Comparison of ENCODE assay signal across 26 mouse cellular contexts in the genomic region with DNA sequence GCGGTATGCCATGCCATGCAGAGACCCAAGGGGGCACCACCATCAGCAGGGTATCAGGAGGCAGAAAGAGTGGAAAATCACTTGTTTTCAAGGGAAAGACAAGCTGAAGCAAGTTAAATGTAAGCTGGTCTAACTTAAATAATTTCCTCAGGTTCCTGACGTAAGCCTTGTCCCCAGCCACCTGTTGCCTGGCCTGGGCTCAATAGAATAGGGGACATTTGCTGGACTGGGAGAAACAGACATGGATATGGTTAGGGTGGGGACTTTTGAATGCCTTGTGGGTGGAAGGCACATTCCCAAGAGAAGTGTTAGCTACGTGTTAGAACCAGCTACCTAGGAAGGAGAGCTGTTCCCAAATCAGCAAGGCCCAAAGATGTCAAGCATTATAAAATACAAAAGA.
"Had no signal": no experiment of that assay in that cellular context is flagged by ENCODE, and none has a peak within 500 bp of the region (broad histone marks: within the 10 kb centered on the region; RNA-seq: fewer than 3 reads in every experiment).

No protein-coding gene starts in this region.

- H3K27me3 ChIP-seq: heart, embryonic 12.5 days; hindbrain, embryonic 12.5 days; intestine, embryonic 15.5 days; limb, embryonic 12.5 days had no signal

- H3K4me1 ChIP-seq: heart, embryonic 10.5 days; heart, embryonic 12.5 days; hindbrain, embryonic 10.5 days; hindbrain, embryonic 12.5 days; intestine, embryonic 15.5 days; limb, embryonic 10.5 days; limb, embryonic 12.5 days had no signal

- H3K9ac ChIP-seq: heart, embryonic 12.5 days; hindbrain, embryonic 12.5 days; hindbrain, embryonic 14.5 days; intestine, embryonic 15.5 days; limb, embryonic 12.5 days had no signal

- H3K27ac ChIP-seq: gastrocnemius, adult 2 months; heart, embryonic 10.5 days; hindbrain, embryonic 10.5 days; hindbrain, embryonic 12.5 days; hindbrain, embryonic 14.5 days; intestine, embryonic 15.5 days; left cerebral cortex, adult 2 months; limb, embryonic 10.5 days; limb, embryonic 12.5 days had no signal

- H3K9me3 ChIP-seq: heart, embryonic 10.5 days; heart, embryonic 12.5 days; hindbrain, embryonic 12.5 days; intestine, embryonic 15.5 days; limb, embryonic 10.5 days; limb, embryonic 12.5 days had no signal

- ATAC-seq: hindbrain, embryonic 16.5 days; inflammation-experienced regulatory T-cells, adult 6 months; intestine, embryonic 15.5 days; intestine, postnatal 0 days had no signal

- DNase-seq: gastrocnemius, adult 2 months; gastrocnemius, postnatal 10 days; gastrocnemius, postnatal 25 days; heart, adult 18-20 months; heart, postnatal 10 days; heart, postnatal 4 days; kidney, adult 18-20 months; kidney, adult 8-10 months; kidney, postnatal 10 days; kidney, postnatal 25 days; kidney, postnatal 4 days; layer of hippocampus, adult 9-11 months; liver had no signal

- H3K36me3 ChIP-seq: heart, embryonic 10.5 days; heart, embryonic 12.5 days; hindbrain, embryonic 10.5 days; hindbrain, embryonic 12.5 days; intestine, embryonic 15.5 days; limb, embryonic 10.5 days; limb, embryonic 12.5 days had no signal

- H3K4me2 ChIP-seq: heart, embryonic 12.5 days; hindbrain, embryonic 12.5 days; hindbrain, embryonic 14.5 days; intestine, embryonic 15.5 days; limb, embryonic 12.5 days; liver, embryonic 11.5 days had no signal

- H3K4me3 ChIP-seq: gastrocnemius, adult 2 months; heart, embryonic 10.5 days; heart, embryonic 12.5 days; hindbrain, embryonic 10.5 days; hindbrain, embryonic 12.5 days; intestine, embryonic 15.5 days; left cerebral cortex, adult 2 months; limb, embryonic 10.5 days; limb, embryonic 12.5 days had no signal
